Mouse (Mus musculus): Measurements from ENCODE around the gene Lrrc46. TPM values are rescaled to one million over a fixed set of nuclear protein-coding genes. Genes with fewer than 3 reads are reported as not detected.

Gene Lrrc46
- polyA plus RNA-seq, 1 experiment from 2014 or later, result 1.6 TPM

DNA sequence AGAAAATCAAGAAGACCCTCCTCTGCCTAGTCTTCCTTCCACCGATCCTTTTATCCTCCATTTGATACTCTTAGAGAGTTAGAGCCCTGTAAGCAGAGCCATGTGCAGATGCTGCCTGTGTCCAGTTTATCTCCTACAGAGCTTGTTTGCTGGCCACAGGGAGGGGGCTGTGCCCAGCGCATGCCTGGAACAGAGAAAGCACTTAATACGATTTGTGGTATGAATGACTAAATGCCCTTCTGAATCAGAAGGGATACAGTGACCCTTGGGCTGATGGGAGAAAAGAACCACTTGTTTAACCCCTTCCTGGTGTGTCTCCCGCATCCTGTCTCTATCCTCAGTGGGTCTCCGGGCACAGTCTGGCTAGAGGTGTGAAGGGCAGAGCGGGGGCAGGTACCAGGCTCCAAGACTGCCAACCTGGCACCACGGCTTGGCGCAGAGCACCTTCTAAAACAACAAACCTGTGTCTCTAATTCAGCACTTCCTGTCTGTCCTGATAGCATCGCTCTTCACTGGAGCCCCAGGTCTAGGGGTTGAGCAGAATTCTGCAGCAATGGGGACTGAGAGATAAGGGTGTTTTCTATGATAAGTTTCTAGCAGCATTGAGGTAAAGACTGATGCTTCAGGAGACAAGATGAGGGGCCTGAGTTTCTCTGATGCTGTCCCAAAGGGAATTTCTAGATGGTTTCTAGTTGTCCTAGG lies 34.0 kb downstream of the Lrrc46 start:
- Histone ChIP-seq H3K9me3 (ENCODE audit: control insufficient read depth, low read length) (no peaks in the 10 kb centered on the region), H3K4me1 (ENCODE audit: control insufficient read depth, insufficient read depth, low read length) (no peaks in the 10 kb centered on the region), H3K4me2 (replicated peaks; ENCODE audit: low read depth, low read length) (no peak overlapping the region), H3K4me3 (ENCODE audit: low read length) (no peak overlapping the region), H3K9ac (ENCODE audit: low read depth, low read length) (no peak overlapping the region), H3K36me3 (ENCODE audit: control insufficient read depth, insufficient read depth, low read length) (no peaks in the 10 kb centered on the region), H3K27ac (ENCODE audit: low read depth, low read length) (no peak overlapping the region), H3K27me3 (ENCODE audit: control insufficient read depth, insufficient read depth, low read length) (peaks cover 23% of the 10 kb centered on the region; the same call in 1 of the 2 replicates)
- 53% methylated on average over 9 of the region's 9 CpGs for WGBS
- no peak for ATAC-seq (ENCODE audit: low FRiP score, low TSS enrichment)

DNA sequence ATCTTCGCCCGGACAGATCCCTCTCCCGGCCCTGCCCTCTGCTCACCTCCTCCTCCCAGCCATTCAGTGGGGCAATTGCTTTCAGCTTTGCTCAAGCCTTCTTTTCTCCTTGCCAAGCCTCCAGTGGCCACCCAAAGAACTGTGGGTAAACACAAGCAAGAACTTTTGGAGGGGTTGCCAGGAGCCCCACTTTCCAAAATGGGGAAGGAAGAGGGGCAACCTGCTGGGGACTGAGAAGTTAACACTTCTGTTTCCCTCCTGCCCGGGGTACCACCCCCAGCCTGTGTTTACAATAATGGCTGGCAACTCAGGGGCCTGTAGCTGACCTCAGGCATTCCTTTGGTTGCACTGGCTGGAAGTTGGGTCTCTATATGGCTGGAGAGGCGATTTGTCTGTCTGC lies 38.0 kb downstream of the Lrrc46 start:
- no peak overlapping the region for H3K4me3 ChIP-seq (ENCODE audit: low read length)
- no peak overlapping the region for H3K4me2 ChIP-seq (replicated peaks; ENCODE audit: low read depth, low read length)
- H3K9ac ChIP-seq (ENCODE audit: low read depth, low read length), result no peak overlapping the region
- no peaks in the 10 kb centered on the region for H3K36me3 ChIP-seq (ENCODE audit: control insufficient read depth, insufficient read depth, low read length)
- no peak overlapping the region for H3K27ac ChIP-seq (ENCODE audit: low read depth, low read length)
- no peaks in the 10 kb centered on the region for H3K4me1 ChIP-seq (ENCODE audit: control insufficient read depth, insufficient read depth, low read length)
- H3K27me3 ChIP-seq (ENCODE audit: control insufficient read depth, insufficient read depth, low read length), result peaks cover 24% of the 10 kb centered on the region; the same call in 1 of the 2 replicates
- 29% methylated on average over 5 of the region's 5 CpGs for WGBS
- no peaks in the 10 kb centered on the region for H3K9me3 ChIP-seq (ENCODE audit: control insufficient read depth, low read length)
- no peak for ATAC-seq (ENCODE audit: low FRiP score, low TSS enrichment)

DNA sequence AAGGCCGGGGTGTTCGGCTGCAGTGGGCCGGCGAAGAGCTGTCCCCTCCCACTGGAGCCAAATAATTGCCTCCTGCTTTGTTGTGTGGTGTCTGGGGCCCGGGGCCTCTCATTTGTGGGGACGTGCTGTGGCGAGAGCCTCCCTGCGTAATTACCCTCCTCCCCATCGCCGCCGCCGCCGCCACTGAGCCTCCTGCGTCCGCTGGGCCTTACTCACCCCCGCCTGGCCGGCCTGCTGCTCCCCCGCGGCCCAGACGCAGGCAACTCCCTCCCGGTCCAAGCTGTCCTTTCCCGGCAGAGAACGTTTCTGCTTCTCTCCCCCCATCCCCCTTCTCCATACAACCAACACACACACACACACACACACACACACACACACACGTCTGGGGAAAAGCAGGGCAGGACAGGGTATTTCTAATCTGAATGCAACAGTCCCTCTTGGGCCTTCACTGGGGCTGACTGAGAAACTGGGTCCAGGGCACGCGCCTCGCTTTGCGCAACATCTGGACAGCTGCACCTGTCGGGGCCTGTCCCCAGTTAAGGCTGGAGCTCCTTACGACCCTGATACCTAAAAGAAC lies 43.7 kb downstream of the Lrrc46 start:
- no peaks in the 10 kb centered on the region for H3K36me3 ChIP-seq (ENCODE audit: control insufficient read depth, insufficient read depth, low read length)
- peaks cover 30% of the 10 kb centered on the region for H3K4me1 ChIP-seq (ENCODE audit: control insufficient read depth, insufficient read depth, low read length)
- H3K4me3 ChIP-seq (ENCODE audit: low read length), result peak overlapping the region; percentile 29
- no peak overlapping the region; the same call in 1 of the 2 replicates for H3K27ac ChIP-seq (ENCODE audit: low read depth, low read length)
- H3K4me2 ChIP-seq (replicated peaks; ENCODE audit: low read depth, low read length), result peak overlapping the region; percentile 60
- peaks cover 17% of the 10 kb centered on the region; the same call in 1 of the 2 replicates for H3K27me3 ChIP-seq (ENCODE audit: control insufficient read depth, insufficient read depth, low read length)
- no peaks in the 10 kb centered on the region for H3K9me3 ChIP-seq (ENCODE audit: control insufficient read depth, low read length)
- H3K9ac ChIP-seq (ENCODE audit: low read depth, low read length), result peak overlapping the region; percentile 59
- 6% methylated on average over 30 of the region's 30 CpGs for WGBS
- ATAC-seq (ENCODE audit: low FRiP score, low TSS enrichment), result 0 out of 2 replicates have a peak, but pooled peaks have one; percentile 13

DNA sequence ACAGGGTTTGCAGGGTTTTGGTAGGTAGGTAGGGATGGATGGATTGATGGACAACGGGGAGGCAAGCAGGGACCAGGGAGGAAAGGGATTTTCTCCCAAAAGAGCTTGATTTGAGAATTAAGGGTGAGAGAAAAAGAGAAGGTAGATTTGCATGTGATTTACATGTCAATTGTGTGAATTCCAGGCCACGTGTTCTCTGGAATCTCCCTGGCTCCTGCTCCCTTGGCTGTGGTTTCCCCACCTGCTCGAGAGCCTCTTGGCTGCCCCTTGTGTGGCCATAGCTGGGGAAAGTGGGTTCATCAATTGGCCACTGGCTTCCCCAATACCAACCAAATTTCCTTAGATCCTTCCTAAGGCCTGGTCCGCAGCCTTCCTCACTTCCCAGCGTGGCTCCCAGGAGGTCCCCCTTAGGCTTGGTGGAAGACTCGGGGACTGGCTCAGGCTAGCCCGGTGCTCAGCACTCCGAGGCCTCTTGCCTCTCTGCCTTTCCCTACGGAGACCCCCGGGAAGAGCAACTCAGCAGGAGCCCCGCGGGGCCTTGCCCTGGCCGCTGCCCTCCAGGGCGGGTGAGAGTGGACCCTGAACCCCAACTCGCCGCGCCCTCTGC lies 44.3 kb downstream of the Lrrc46 start:
- peak overlapping the region; percentile 29 for H3K4me3 ChIP-seq (ENCODE audit: low read length)
- no peak for ATAC-seq (ENCODE audit: low FRiP score, low TSS enrichment)
- peak overlapping the region; percentile 60 for H3K4me2 ChIP-seq (replicated peaks; ENCODE audit: low read depth, low read length)
- H3K36me3 ChIP-seq (ENCODE audit: control insufficient read depth, insufficient read depth, low read length), result no peaks in the 10 kb centered on the region
- H3K4me1 ChIP-seq (ENCODE audit: control insufficient read depth, insufficient read depth, low read length), result peaks cover 36% of the 10 kb centered on the region
- peaks cover 17% of the 10 kb centered on the region; the same call in 1 of the 2 replicates for H3K27me3 ChIP-seq (ENCODE audit: control insufficient read depth, insufficient read depth, low read length)
- H3K27ac ChIP-seq (ENCODE audit: low read depth, low read length), result no peak overlapping the region; the same call in 1 of the 2 replicates
- no peaks in the 10 kb centered on the region for H3K9me3 ChIP-seq (ENCODE audit: control insufficient read depth, low read length)
- 18% methylated on average over 17 of the region's 17 CpGs for WGBS
- H3K9ac ChIP-seq (ENCODE audit: low read depth, low read length), result peak overlapping the region; percentile 59

DNA sequence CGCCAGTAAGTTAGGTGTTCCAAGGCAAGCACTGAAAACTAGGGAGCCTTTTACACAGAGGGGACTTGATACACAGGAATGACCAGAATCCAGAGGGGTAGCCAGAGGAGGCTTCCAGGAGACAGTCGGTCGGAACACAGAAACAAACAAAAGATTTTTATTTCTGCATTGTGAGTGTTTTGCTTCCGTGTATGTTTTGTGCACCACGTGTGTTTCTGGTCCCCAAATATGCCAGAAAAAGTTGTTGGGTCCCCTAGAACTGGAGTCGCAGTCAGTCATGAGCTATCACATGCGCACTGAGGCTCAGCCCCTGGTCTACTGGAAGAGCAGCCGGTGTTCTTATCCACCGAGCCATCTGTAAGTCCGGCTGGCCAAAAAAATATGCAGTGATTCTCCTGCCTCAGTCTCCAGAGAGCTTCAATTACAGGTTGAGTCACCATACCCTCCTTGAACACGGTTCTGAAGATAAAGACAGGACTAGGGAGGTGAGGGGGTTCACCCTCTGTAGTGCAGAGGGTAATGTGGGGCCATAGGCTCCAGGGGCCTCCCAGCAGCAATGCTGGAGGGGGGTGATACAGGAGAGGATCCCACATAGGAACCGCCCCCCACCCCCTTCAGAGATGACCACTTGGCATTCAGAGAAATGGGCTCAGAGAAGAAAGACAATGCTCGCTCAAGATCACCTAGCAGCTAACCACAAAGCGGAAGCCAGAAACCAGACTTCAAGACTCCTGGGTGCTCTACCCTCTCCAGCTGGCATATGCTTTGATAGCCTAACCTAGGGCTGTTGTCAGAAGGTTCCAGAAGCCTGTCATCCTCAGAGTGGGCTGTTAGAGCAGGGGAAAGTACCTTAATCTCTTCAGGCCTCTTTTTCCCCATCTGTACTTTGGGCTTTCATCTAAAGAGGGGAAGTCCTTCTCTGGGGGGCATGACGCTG lies 45.1 kb downstream of the Lrrc46 start:
- Histone ChIP-seq H3K36me3 (ENCODE audit: control insufficient read depth, insufficient read depth, low read length) (no peaks in the 10 kb centered on the region), H3K27ac (ENCODE audit: low read depth, low read length) (no peak overlapping the region), H3K4me3 (ENCODE audit: low read length) (no peak overlapping the region), H3K9ac (ENCODE audit: low read depth, low read length) (no peak overlapping the region), H3K9me3 (ENCODE audit: control insufficient read depth, low read length) (no peaks in the 10 kb centered on the region), H3K4me1 (ENCODE audit: control insufficient read depth, insufficient read depth, low read length) (peaks cover 36% of the 10 kb centered on the region), H3K27me3 (ENCODE audit: control insufficient read depth, insufficient read depth, low read length) (peaks cover 17% of the 10 kb centered on the region; the same call in 1 of the 2 replicates), H3K4me2 (replicated peaks; ENCODE audit: low read depth, low read length) (no peak overlapping the region)
- 83% methylated on average over 15 of the region's 15 CpGs for WGBS
- no peak for ATAC-seq (ENCODE audit: low FRiP score, low TSS enrichment)

DNA sequence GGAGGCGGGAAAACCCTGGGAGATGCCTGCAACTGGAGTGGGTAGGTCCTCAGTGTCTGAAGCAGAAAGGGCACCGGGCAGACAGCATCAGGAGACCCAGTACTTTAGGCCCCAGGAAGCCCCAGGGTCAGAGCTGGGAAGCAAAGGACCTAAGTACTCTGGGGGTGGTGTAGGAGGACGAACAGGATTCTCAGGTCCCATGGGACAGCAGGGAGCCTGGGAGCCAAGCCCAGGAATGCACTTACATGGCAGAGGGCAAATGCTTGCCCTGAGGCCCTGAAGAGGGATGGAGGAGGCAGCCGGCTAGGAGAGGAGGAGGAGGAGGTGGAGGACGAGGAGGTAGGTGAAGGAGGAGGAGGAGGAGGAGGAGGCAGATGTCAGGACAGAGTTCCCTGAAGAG lies 46.2 kb downstream of the Lrrc46 start:
- Histone ChIP-seq H3K9ac (ENCODE audit: low read depth, low read length) (no peak overlapping the region), H3K9me3 (ENCODE audit: control insufficient read depth, low read length) (no peaks in the 10 kb centered on the region), H3K27me3 (ENCODE audit: control insufficient read depth, insufficient read depth, low read length) (peaks cover 17% of the 10 kb centered on the region; the same call in 1 of the 2 replicates), H3K4me1 (ENCODE audit: control insufficient read depth, insufficient read depth, low read length) (peaks cover 36% of the 10 kb centered on the region), H3K4me3 (ENCODE audit: low read length) (no peak overlapping the region), H3K4me2 (replicated peaks; ENCODE audit: low read depth, low read length) (no peak overlapping the region), H3K27ac (ENCODE audit: low read depth, low read length) (no peak overlapping the region), H3K36me3 (ENCODE audit: control insufficient read depth, insufficient read depth, low read length) (no peaks in the 10 kb centered on the region)
- ATAC-seq (ENCODE audit: low FRiP score, low TSS enrichment), result 0 out of 2 replicates have a peak, but pooled peaks have one; percentile 14
- 26% methylated on average over 5 of the region's 5 CpGs for WGBS

DNA sequence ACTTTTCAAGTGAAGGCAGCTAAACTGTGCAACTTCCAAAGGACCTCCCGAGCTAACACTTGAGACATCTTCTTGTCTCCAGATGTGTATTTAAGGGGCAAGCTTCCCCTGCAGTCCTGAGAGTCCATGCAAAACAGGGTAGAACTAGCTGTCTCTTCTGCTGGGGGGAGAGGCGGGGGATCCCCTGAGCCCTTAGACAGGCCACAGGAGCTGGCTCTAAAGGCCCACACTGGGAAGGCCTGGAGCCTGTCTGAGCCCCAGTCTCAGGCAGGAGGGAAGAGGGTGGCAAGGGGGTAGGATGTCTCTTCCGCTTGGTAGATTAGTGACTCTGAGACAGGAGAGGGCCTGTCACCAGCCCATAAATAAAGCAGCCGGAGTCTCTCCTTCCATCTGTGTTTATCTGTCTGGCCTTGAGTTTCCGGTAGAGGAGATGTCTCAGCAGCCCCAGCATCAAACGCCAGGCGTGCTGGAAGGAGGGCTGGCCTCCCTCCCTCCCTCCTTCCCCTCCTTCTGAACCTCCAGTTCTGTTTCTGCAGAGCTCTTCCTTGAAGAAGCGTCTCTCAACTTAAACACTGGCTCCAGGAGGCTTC lies 48.4 kb downstream of the Lrrc46 start:
- Histone ChIP-seq H3K36me3 (ENCODE audit: control insufficient read depth, insufficient read depth, low read length) (no peaks in the 10 kb centered on the region), H3K9ac (ENCODE audit: low read depth, low read length) (0 out of 2 replicates have a peak overlapping the region, but pooled peaks have one; percentile 5), H3K4me3 (ENCODE audit: low read length) (no peak overlapping the region), H3K27me3 (ENCODE audit: control insufficient read depth, insufficient read depth, low read length) (peaks cover 8% of the 10 kb centered on the region; the same call in 1 of the 2 replicates), H3K4me2 (replicated peaks; ENCODE audit: low read depth, low read length) (no peak overlapping the region), H3K9me3 (ENCODE audit: control insufficient read depth, low read length) (no peaks in the 10 kb centered on the region), H3K27ac (ENCODE audit: low read depth, low read length) (peak overlapping the region; percentile 75), H3K4me1 (ENCODE audit: control insufficient read depth, insufficient read depth, low read length) (peaks cover 40% of the 10 kb centered on the region)
- 10% methylated on average over 7 of the region's 8 CpGs for WGBS
- peak; percentile 70 for ATAC-seq (ENCODE audit: low FRiP score, low TSS enrichment)

DNA sequence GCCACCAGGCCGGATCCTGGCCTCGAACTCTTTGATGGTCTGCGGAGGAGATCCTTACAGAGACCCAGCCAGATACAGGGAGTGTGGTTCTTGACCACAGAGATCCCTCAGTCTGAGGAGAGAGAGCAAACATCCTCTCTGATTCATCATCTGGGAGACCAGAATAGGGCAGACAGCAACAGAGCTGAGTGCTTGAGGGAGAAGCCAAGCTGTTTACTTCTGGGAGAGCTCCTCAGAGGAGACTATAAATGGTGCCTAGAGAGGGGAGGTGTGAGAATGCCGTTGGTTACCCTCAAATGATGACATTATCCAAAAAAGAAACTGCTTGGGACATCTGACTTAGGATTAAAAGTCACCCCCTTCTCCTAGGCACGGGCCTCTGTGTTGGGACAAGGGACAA lies 49.7 kb downstream of the Lrrc46 start:
- H3K9ac ChIP-seq (ENCODE audit: low read depth, low read length), result no peak overlapping the region
- no peak overlapping the region for H3K4me2 ChIP-seq (replicated peaks; ENCODE audit: low read depth, low read length)
- no peak for ATAC-seq (ENCODE audit: low FRiP score, low TSS enrichment)
- H3K4me3 ChIP-seq (ENCODE audit: low read length), result no peak overlapping the region
- no peaks in the 10 kb centered on the region for H3K36me3 ChIP-seq (ENCODE audit: control insufficient read depth, insufficient read depth, low read length)
- H3K4me1 ChIP-seq (ENCODE audit: control insufficient read depth, insufficient read depth, low read length), result peaks cover 37% of the 10 kb centered on the region
- no peaks in the 10 kb centered on the region for H3K9me3 ChIP-seq (ENCODE audit: control insufficient read depth, low read length)
- no peak overlapping the region for H3K27ac ChIP-seq (ENCODE audit: low read depth, low read length)
- 0 out of 2 replicates have a peak, but pooled peaks cover 4% of the 10 kb centered on the region for H3K27me3 ChIP-seq (ENCODE audit: control insufficient read depth, insufficient read depth, low read length)
- WGBS, result 78% methylated on average over 5 of the region's 5 CpGs
